Mouse (Mus musculus) layer of hippocampus, postnatal 10 days (tissue): ENCODE results near the gene Rab21. TPM values are rescaled to one million over a fixed set of nuclear protein-coding genes. Genes with fewer than 3 reads are reported as not detected.

Experiments
- total RNA-seq, 2 experiments: library from RNA; stranded (reverse); gene quantifications; 2 replicates each; pipeline ENCODE4 v1.2.3; 2021

The Rab21 gene
- total RNA-seq, 2 experiments from 2014 or later, result 49.2 to 51.0 TPM

Other genes starting within 250 kb of the Rab21 start
- gene Tph2, start 130.6 kb downstream of the Rab21 start, total RNA-seq, result 1 to 10 TPM; 1.0 to 1.1 TPM
- 10 to 100 TPM; 43.9 to 47.4 TPM for gene Tbc1d15, start 64.1 kb downstream of the Rab21 start, total RNA-seq
- 10 to 100 TPM; 49.8 to 52.0 TPM for gene Tmem19, start 46.9 kb upstream of the Rab21 start, total RNA-seq
- gene Thap2, start 68.8 kb upstream of the Rab21 start, total RNA-seq, result 10 to 100 TPM; 12.2 to 13.4 TPM
- gene Zfc3h1, start 69.4 kb upstream of the Rab21 start, total RNA-seq, result 10 to 100 TPM; 50.1 to 54.9 TPM